Mouse (Mus musculus) stomach, embryonic 14.5 days (tissue): ENCODE data around the gene Wfikkn1. TPM values are rescaled to one million over a fixed set of nuclear protein-coding genes. Genes with fewer than 3 reads are reported as not detected.

Source experiments
- ATAC-seq: fragments of 200-750 bp; cut with Nextera tagmentation; 2 replicates; pipeline ENCODE4 v1.8.0; 2017; ENCODE audit warnings: low read depth, moderate TSS enrichment; ENCODE audit not compliant: insufficient number of reproducible peaks, insufficient read depth, low FRiP score
- H3K27ac ChIP-seq: fragments of 300-500 bp; sonication (generic); 2 replicates; pipeline ENCODE4 v1.5.1; 2014; ENCODE audit warnings: mild to moderate bottlenecking, low read length, moderate library complexity, mixed read lengths
- H3K27me3 ChIP-seq: fragments of 300-500 bp; sonication (generic); 2 replicates; pipeline ENCODE4 v1.6.1; 2014; ENCODE audit warnings: low read length, control low read depth, mixed read lengths; ENCODE audit not compliant: control insufficient read depth, insufficient read depth
- H3K36me3 ChIP-seq: fragments of 300-500 bp; sonication (generic); 2 replicates; pipeline ENCODE4 v1.6.1; 2014; ENCODE audit warnings: mild to moderate bottlenecking, control low read depth, low read length, moderate library complexity, mixed read lengths; ENCODE audit not compliant: control insufficient read depth, insufficient read depth
- H3K4me1 ChIP-seq: fragments of 300-500 bp; sonication (generic); 2 replicates; pipeline ENCODE4 v1.6.1; 2014; ENCODE audit warnings: low read length, control low read depth, mixed read lengths; ENCODE audit not compliant: control insufficient read depth, insufficient read depth
- H3K4me2 ChIP-seq: fragments of 300-500 bp; sonication (generic); replicated peaks from 2 replicates; pipeline ENCODE4 v1.6.1; 2014; ENCODE audit warnings: low read depth, low read length, control low read depth
- H3K4me3 ChIP-seq: fragments of 300-500 bp; sonication (generic); 2 replicates; pipeline ENCODE4 v1.5.1; 2014; ENCODE audit warnings: low read depth, low read length, control low read depth
- H3K9ac ChIP-seq: fragments of 300-500 bp; sonication (generic); replicated peaks from 2 replicates; pipeline ENCODE4 v1.6.1; 2014; ENCODE audit warnings: low read depth, mild to moderate bottlenecking, control low read depth, low read length, moderate library complexity, mixed read lengths
- H3K9me3 ChIP-seq: fragments of 300-500 bp; sonication (generic); 2 replicates; pipeline ENCODE4 v1.6.1; 2016; ENCODE audit warnings: low read depth, low read length, control low read depth; ENCODE audit not compliant: control insufficient read depth
- WGBS: fragments of 180-500 bp; shearing (Covaris S2); extraction: QIAGEN DNeasy Blood & Tissue Kit; methylation state at CpG from one replicate; pipeline ENCODE4 v1.1.7; 2014; 5-methylcytosine and 5-hydroxymethylcytosine counted together
- polyA plus RNA-seq: library from polyadenylated mRNA; unstranded; fragments of >200 nt; fragmentation: Nextera tagmentation; extraction: Ambion mirVana; gene quantifications from 2 replicates; pipeline ENCODE4 v1.2.1, GENCODE M21; 2014

Gene Wfikkn1
- 0.52 and 0.65 TPM in 2 replicates for polyA plus RNA-seq

DNA sequence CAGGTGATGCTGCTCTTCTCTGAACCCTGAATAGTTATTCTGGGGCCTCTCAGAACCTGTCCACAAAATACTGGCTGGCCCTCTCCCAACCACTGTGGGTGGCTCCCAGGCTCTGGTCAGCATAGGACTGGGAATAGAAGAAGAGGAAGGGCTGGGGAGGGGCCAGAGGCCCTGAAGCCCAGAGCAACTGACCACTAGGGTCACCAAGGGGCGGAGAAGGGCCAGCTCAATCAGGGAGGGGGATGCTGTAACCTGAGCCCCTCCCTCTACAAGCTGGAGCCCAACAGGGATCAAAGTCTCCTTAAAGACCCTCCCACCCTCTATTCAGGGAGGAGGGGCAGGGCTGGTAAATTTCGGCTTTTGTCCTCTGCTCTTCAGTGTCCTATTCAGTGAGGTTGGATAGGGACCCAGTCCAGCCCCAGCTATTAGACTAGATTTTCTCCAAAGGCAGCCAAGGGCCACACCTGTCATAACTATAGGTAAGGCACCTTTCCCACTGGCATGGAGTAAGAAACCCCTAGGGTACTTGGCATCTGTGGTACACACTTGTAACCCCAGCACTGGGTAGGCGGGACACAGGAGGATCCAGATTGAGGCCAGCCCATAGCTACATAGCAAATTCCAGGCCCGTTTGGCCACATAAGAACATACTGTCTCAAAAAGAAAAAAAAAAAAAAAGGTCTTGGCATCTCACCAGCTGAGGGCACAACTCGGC is at the start of gene Wfikkn1:
TSS of gene Wfikkn1 (minus strand) at position 663 of the 715 bp plus-strand sequence.
- Histone ChIP-seq H3K9me3 (no peaks in the 10 kb centered on the region), H3K9ac (0 out of 2 replicates have a peak within 1 kb of the TSS, but pooled peaks have one; percentile 1), H3K36me3 (peaks cover 36% of the 10 kb centered on the region), H3K4me1 (peaks cover 9% of the 10 kb centered on the region; the same call in 1 of the 2 replicates), H3K27me3 (no peaks in the 10 kb centered on the region), H3K27ac (no peak within 1 kb of the TSS), H3K4me2 (no peak within 1 kb of the TSS), H3K4me3 (no peak within 1 kb of the TSS)
- no peak for ATAC-seq
- WGBS = 31% methylated on average over 5 of the region's 5 CpGs

DNA sequence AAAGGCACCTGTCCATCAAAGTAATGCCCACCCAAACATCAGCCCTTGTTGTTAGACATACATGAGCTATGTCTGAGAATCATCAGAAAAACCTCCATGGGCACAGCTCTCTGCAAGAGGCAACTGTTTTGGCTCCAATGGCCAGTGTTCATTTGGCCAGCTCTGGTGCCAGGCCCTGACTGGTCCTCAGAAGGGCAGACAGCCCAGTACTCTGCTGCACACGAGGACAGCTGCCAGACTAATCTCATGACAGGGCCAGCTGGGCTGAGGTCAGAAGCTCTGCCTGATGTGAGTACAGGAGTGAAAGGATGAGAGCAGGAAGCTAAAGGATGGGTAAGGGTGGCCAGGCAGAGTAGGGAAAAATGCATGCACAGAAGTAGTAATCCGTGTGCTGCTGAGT is 44.7 kb upstream of the Wfikkn1 start:
- no peak for ATAC-seq
- Histone ChIP-seq H3K4me1 (no peaks in the 10 kb centered on the region), H3K27ac (no peak overlapping the region), H3K9ac (no peak overlapping the region), H3K36me3 (peaks cover 23% of the 10 kb centered on the region), H3K4me3 (no peak overlapping the region), H3K27me3 (no peaks in the 10 kb centered on the region), H3K9me3 (no peaks in the 10 kb centered on the region), H3K4me2 (no peak overlapping the region)
- 83% methylated on average over 2 of the region's 2 CpGs for WGBS

DNA sequence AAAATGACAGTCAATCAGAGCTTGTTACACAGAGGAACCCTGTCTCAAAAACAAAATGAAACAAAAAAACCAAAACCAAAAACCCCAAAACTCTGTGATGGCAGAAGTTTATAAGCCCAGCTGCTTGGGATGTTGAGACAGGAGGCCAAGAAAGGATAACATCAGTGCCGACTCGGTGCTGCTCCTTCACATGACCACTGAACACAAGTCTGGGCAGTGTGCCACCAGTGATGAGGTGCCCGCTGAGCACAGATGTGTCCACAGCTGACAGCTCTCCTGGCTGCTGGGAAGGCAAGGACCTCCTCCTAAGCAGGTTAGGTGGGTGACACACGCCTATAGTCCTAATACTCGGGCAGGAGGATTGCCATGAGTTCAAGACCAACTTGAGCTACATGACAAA is 41.5 kb upstream of the Wfikkn1 start:
- H3K36me3 ChIP-seq = peaks cover 7% of the 10 kb centered on the region; the same call in 1 of the 2 replicates
- no peaks in the 10 kb centered on the region for H3K27me3 ChIP-seq
- 83% methylated on average over 5 of the region's 5 CpGs for WGBS
- ATAC-seq = no peak
- no peak overlapping the region for H3K9ac ChIP-seq
- H3K27ac ChIP-seq = no peak overlapping the region
- H3K4me3 ChIP-seq = no peak overlapping the region
- no peak overlapping the region for H3K4me2 ChIP-seq
- no peaks in the 10 kb centered on the region for H3K9me3 ChIP-seq
- H3K4me1 ChIP-seq = peaks cover 11% of the 10 kb centered on the region

DNA sequence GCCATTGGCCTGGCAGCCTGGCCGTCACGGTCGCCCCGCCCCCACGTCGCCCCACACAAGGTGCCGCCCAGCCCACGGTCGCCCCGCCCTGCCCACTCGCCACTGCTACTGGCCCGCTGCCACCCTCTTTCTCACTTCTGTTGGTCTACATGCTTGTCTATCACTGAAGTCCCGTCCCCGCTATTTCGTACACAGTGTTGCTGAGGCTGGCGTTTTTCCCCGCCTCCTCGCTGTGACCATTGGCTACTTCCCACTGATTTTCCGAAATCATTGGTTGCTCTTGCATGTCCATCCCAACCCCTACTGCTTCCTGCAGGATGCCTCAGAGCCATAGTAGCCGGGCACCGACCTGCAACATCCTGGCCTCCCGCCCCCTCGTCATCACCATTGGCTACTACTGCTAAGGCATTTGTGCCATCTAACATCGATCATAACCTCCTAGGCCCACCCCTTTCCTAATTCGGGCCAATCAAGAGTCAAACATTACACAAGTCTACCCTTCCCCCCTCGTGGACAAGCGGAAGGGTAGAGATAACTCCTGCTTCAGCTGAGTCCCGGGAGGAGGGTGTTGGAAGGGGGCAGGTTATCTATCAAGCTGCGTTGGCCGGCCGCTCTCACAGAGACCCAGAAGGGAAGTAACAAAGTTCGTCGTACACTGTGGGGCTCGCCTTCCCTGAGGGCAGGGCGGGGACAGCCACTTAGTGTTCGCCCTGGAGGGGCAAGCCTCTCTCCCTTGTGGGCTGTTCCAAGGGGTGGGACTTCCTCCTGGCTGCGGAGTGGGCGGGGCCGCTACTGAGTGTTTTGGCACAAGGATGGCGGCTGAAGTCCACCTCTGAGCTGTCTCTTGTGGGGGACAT is 39.4 kb upstream of the Wfikkn1 start:
- WGBS = 0% methylated on average over 40 of the region's 40 CpGs
- H3K9me3 ChIP-seq = no peaks in the 10 kb centered on the region
- H3K4me2 ChIP-seq = peak overlapping the region; percentile 61
- peak; percentile 98 for ATAC-seq
- H3K36me3 ChIP-seq = peaks cover 3% of the 10 kb centered on the region; the same call in 1 of the 2 replicates
- peak overlapping the region; percentile 75 for H3K9ac ChIP-seq
- peak overlapping the region; percentile 97 for H3K4me3 ChIP-seq
- peak overlapping the region; percentile 84 for H3K27ac ChIP-seq
- no peaks in the 10 kb centered on the region for H3K27me3 ChIP-seq
- H3K4me1 ChIP-seq = peaks cover 11% of the 10 kb centered on the region

DNA sequence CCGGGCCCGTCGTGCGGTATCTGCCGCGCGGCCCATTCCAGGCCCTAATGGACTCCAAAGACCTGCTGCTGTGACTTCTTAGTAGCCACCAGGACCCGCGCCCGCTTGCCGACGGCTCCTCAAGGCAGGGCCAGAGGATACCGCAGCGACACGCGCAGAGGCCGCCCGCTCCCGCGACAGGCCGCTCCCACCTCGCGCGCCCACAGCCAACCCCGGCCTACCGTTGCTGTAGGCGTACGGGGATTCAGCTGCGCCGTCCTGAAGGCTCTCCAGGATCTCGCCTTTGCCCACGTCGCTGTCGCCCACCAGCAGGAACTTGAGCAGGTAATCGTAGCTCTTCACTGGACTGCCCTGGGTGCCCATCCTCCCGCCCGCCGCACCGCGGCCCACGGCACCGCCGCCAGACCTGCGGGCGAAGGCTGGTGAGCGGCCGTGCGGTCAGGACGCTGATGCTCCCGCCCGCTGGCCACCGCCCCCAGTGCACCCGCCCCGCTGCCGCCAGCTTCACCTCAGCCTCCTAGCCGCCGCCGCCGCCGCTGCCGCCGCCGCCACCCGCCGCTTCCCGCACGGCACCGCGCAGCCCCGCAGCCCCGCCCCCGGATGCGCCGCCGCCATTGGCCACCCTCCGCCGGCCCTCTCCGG is 38.6 kb upstream of the Wfikkn1 start, which contains the start of gene Rab40c:
TSS of gene Rab40c (minus strand) at position 584 of the 642 bp plus-strand sequence.
- peak within 1 kb of the TSS; percentile 84 for H3K27ac ChIP-seq
- H3K27me3 ChIP-seq = no peaks in the 10 kb centered on the region
- H3K36me3 ChIP-seq = peaks cover 5% of the 10 kb centered on the region; the same call in 1 of the 2 replicates
- ATAC-seq = no peak
- H3K4me1 ChIP-seq = peaks cover 11% of the 10 kb centered on the region
- peak within 1 kb of the TSS; percentile 97 for H3K4me3 ChIP-seq
- no peaks in the 10 kb centered on the region for H3K9me3 ChIP-seq
- peak within 1 kb of the TSS; percentile 75 for H3K9ac ChIP-seq
- 0% methylated on average over 64 of the region's 78 CpGs for WGBS
- H3K4me2 ChIP-seq = peak within 1 kb of the TSS; percentile 89

DNA sequence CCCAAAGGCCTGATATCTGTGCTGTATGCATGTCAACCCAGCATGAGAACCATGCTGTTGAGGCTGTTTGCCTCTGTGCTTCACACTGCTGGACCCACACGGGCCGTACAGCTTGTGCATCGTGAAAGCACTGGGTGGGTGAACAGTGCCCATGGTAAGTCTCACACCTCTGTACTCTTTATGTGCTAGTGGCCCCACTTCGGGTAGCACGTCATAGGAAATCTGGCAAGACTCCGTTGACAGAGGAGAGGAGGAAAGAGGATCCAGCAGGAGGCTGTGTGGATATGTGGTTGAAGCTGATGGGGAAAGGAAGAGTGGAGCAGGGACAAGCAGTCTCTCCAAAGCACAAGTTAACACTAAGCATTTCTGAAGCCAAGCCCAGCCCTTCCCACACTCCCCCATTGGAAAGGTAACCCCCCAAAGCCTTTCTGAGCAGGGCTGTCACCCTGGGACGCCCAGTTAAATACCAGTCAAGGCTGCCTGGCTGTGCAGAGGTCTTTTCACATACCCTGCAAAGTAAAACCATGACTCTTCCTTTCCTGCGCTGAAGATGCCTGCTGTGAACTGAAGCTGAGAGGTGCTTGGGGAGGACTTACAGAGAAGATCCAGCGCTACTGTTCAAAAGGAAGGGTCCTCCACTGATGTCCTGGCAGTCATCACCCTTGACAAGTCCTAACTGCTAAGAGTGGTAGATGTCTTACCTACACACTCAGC is 37.5 kb upstream of the Wfikkn1 start:
- no peaks in the 10 kb centered on the region for H3K27me3 ChIP-seq
- no peak for ATAC-seq
- peak overlapping the region; percentile 75 for H3K9ac ChIP-seq
- H3K4me1 ChIP-seq = peaks cover 11% of the 10 kb centered on the region
- H3K27ac ChIP-seq = no peak overlapping the region
- peak overlapping the region; percentile 97 for H3K4me3 ChIP-seq
- H3K9me3 ChIP-seq = no peaks in the 10 kb centered on the region
- WGBS = 81% methylated on average over 9 of the region's 9 CpGs
- peak overlapping the region; percentile 89 for H3K4me2 ChIP-seq
- peaks cover 5% of the 10 kb centered on the region; the same call in 1 of the 2 replicates for H3K36me3 ChIP-seq

DNA sequence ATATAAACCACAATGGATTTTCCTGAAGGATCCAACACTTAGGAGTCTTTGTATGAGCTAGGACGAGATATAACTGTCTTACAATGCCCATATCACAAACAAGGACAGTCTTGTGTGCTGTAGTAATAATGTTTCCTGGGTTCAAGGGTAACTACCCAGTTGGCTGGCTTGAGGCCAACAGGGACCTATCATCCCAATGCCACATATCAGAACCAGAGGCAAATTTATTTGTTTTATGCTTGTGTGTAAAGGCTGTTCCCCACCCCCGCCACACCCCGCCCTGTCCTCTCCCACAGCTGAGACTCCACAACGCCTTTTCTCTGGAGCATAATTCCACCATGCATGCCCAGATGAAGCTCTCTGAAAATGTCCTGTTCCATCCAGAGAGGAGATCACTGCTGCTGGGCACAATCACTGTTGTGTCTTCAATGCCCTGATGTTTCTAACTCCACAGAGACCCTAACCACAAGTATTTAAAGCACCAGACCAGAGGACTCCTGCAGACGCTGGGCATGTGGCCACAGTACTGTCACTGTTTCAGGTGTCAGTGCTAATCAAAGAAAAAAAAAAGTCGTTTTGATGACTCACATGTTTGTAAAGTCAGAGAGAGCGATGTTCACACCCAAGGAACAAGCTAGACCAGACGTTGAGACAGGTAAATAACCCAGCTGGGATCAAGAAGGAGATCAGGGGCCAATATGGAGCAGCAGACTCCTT is 36.4 kb upstream of the Wfikkn1 start:
- H3K9ac ChIP-seq = no peak overlapping the region
- H3K27ac ChIP-seq = no peak overlapping the region
- H3K4me3 ChIP-seq = no peak overlapping the region
- peaks cover 11% of the 10 kb centered on the region for H3K4me1 ChIP-seq
- H3K9me3 ChIP-seq = no peaks in the 10 kb centered on the region
- H3K4me2 ChIP-seq = 0 out of 2 replicates have a peak overlapping the region, but pooled peaks have one; percentile 10
- H3K27me3 ChIP-seq = no peaks in the 10 kb centered on the region
- H3K36me3 ChIP-seq = peaks cover 5% of the 10 kb centered on the region; the same call in 1 of the 2 replicates
- 71% methylated on average over 8 of the region's 8 CpGs for WGBS
- ATAC-seq = no peak
